Mouse (Mus musculus) embryonic facial prominence, embryonic 13.5 days (tissue): ENCODE results near the gene Eid3. TPM values are rescaled to one million over a fixed set of nuclear protein-coding genes. Genes with fewer than 3 reads are reported as not detected.

Experiments
- ATAC-seq: fragments of 200-750 bp; cut with Nextera tagmentation; 2 replicates; pipeline ENCODE4 v1.8.0; 2017; ENCODE audit warnings: low read depth; ENCODE audit not compliant: insufficient number of reproducible peaks, insufficient read depth, low FRiP score, low TSS enrichment
- H3K27ac ChIP-seq: fragments of 300-500 bp; sonication (generic); 2 replicates; pipeline ENCODE4 v1.5.1; 2015; ENCODE audit warnings: moderate library complexity, mild to moderate bottlenecking, inconsistent platforms
- H3K27me3 ChIP-seq: fragments of 300-500 bp; sonication (generic); 2 replicates; pipeline ENCODE4 v1.6.1; 2015; ENCODE audit warnings: mild to moderate bottlenecking, inconsistent platforms
- H3K36me3 ChIP-seq: fragments of 300-500 bp; sonication (generic); 2 replicates; pipeline ENCODE4 v1.6.1; 2015; ENCODE audit warnings: mild to moderate bottlenecking, inconsistent platforms
- H3K4me1 ChIP-seq: fragments of 300-500 bp; sonication (generic); 2 replicates; pipeline ENCODE4 v1.6.1; 2015; ENCODE audit warnings: inconsistent platforms
- H3K4me2 ChIP-seq: fragments of 300-500 bp; sonication (generic); 2 replicates; pipeline ENCODE4 v1.6.1; 2015; ENCODE audit warnings: moderate library complexity, mild to moderate bottlenecking, inconsistent platforms
- H3K4me3 ChIP-seq: fragments of 300-500 bp; sonication (generic); 2 replicates; pipeline ENCODE4 v1.5.1; 2015; ENCODE audit warnings: mild to moderate bottlenecking, inconsistent platforms
- H3K9ac ChIP-seq: fragments of 300-500 bp; sonication (generic); 2 replicates; pipeline ENCODE4 v1.6.1; 2015; ENCODE audit warnings: mild to moderate bottlenecking, inconsistent platforms
- H3K9me3 ChIP-seq: fragments of 300-500 bp; sonication (generic); 2 replicates; pipeline ENCODE4 v1.6.1; 2016; ENCODE audit warnings: inconsistent platforms
- WGBS: fragments of 180-500 bp; shearing (Covaris S2); methylation state at CpG from one replicate; pipeline ENCODE4 v1.1.7; 2015; ENCODE audit warnings: mixed read lengths; 5-methylcytosine and 5-hydroxymethylcytosine counted together
- polyA plus RNA-seq: library from polyadenylated mRNA; unstranded; fragments of >200 nt; fragmentation: Nextera tagmentation; extraction: Ambion mirVana; gene quantifications from 2 replicates; pipeline ENCODE4 v1.2.1, GENCODE M21; 2015

The Eid3 gene
- polyA plus RNA-seq, 1 experiment from 2014 or later: 0.67 TPM

GRCm38 (mm10) chr10:82844731-82845130 is 21.7 kb upstream of the Eid3 start:
- H3K36me3 ChIP-seq: no peaks in the 10 kb centered on the region
- H3K9ac ChIP-seq: no peak overlapping the region
- H3K27me3 ChIP-seq: no peaks in the 10 kb centered on the region
- 70% methylated on average over 6 of the region's 8 CpGs for WGBS
- no peaks in the 10 kb centered on the region for H3K9me3 ChIP-seq
- H3K27ac ChIP-seq: peak overlapping the region; percentile 36; the same call in 1 of the 2 replicates
- peaks cover 1% of the 10 kb centered on the region; the same call in 1 of the 2 replicates for H3K4me1 ChIP-seq
- H3K4me3 ChIP-seq: no peak overlapping the region
- no peak for ATAC-seq
- H3K4me2 ChIP-seq: no peak overlapping the region

DNA sequence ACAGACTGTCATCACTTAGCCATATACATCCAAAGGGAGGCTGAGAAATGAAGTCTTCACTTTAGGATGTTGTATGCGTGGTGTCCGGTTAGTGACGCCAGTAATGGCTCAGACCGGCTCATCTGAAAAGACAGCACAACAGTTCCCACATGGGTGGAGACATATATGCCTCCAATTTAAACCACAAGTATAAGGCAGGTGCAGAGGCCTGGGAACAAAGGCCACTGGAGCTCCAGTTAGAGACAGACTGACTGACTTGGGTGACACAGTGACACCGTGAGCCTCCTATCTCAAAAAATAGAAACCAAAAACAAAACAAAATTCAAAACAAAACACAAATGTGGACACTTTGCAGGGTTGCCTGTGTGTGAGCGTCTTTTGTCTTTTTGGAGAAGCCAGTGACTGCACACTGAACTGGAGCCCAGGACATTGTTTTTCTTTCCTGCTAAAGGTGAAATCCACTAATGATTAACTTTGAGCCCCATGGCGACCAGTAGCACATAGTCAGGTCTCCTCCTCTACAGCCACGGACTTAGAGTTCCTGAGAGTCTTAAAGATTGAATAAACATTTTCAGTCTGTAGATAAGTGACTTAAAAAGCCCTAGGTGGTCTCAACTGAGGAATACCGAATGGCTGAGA is 18.5 kb upstream of the Eid3 start:
- no peak for ATAC-seq
- H3K27ac ChIP-seq: no peak overlapping the region
- no peaks in the 10 kb centered on the region for H3K36me3 ChIP-seq
- no peaks in the 10 kb centered on the region for H3K9me3 ChIP-seq
- no peak overlapping the region for H3K4me3 ChIP-seq
- no peaks in the 10 kb centered on the region for H3K27me3 ChIP-seq
- H3K4me2 ChIP-seq: no peak overlapping the region
- WGBS: 85% methylated on average over 9 of the region's 9 CpGs
- peaks cover 11% of the 10 kb centered on the region for H3K4me1 ChIP-seq
- H3K9ac ChIP-seq: no peak overlapping the region

- H3K27ac ChIP-seq: peak overlapping the region; percentile 55
- no peaks in the 10 kb centered on the region for H3K27me3 ChIP-seq
- peaks cover 11% of the 10 kb centered on the region for H3K4me1 ChIP-seq
- ATAC-seq: 0 out of 2 replicates have a peak, but pooled peaks have one; percentile 48
- no peak overlapping the region for H3K4me2 ChIP-seq
- H3K4me3 ChIP-seq: no peak overlapping the region
- no peaks in the 10 kb centered on the region for H3K36me3 ChIP-seq
- no peak overlapping the region for H3K9ac ChIP-seq
- WGBS: 20% methylated on average over 16 of the region's 16 CpGs
- H3K9me3 ChIP-seq: no peaks in the 10 kb centered on the region
These were observed 16.6 kb upstream of the Eid3 start for GRCm38 (mm10) chr10:82849686-82850353.

- ATAC-seq: no peak
- Histone ChIP-seq H3K4me2 (no peak overlapping the region), H3K9me3 (no peaks in the 10 kb centered on the region), H3K27ac (peak overlapping the region; percentile 55), H3K4me3 (no peak overlapping the region), H3K36me3 (no peaks in the 10 kb centered on the region), H3K9ac (no peak overlapping the region), H3K27me3 (no peaks in the 10 kb centered on the region), H3K4me1 (peaks cover 11% of the 10 kb centered on the region)
- 75% methylated on average over 5 of the region's 5 CpGs for WGBS
These were observed 16.1 kb upstream of the Eid3 start for GRCm38 (mm10) chr10:82850354-82850752.

GRCm38 (mm10) chr10:82851751-82852150 is 14.7 kb upstream of the Eid3 start:
- no peaks in the 10 kb centered on the region for H3K27me3 ChIP-seq
- no peak overlapping the region for H3K4me3 ChIP-seq
- no peaks in the 10 kb centered on the region for H3K36me3 ChIP-seq
- no peak for ATAC-seq
- no peaks in the 10 kb centered on the region for H3K9me3 ChIP-seq
- no peak overlapping the region for H3K4me2 ChIP-seq
- H3K27ac ChIP-seq: no peak overlapping the region
- no peak overlapping the region for H3K9ac ChIP-seq
- peaks cover 11% of the 10 kb centered on the region for H3K4me1 ChIP-seq
- WGBS: 82% methylated on average over 6 of the region's 6 CpGs

- peak overlapping the region; percentile 96; the same call in 1 of the 2 replicates for H3K27ac ChIP-seq
- 41% methylated on average over 10 of the region's 10 CpGs for WGBS
These were observed 8.3 kb upstream of the Eid3 start for GRCm38 (mm10) chr10:82858032-82858680.

GRCm38 (mm10) chr10:82858691-82859532 is 7.5 kb upstream of the Eid3 start:
- no peaks in the 10 kb centered on the region for H3K9me3 ChIP-seq
- H3K27ac ChIP-seq: peak overlapping the region; percentile 96
- peak overlapping the region; percentile 93 for H3K9ac ChIP-seq
- H3K36me3 ChIP-seq: peaks cover 3% of the 10 kb centered on the region; the same call in 1 of the 2 replicates
- peak overlapping the region; percentile 77 for H3K4me2 ChIP-seq
- H3K4me1 ChIP-seq: peaks cover 32% of the 10 kb centered on the region
- ATAC-seq: peak; percentile 74
- under 1% methylated on average over 49 of the region's 49 CpGs for WGBS
- no peaks in the 10 kb centered on the region for H3K27me3 ChIP-seq
- H3K4me3 ChIP-seq: peak overlapping the region; percentile 79

More at GRCm38 (mm10) chr10:82858032-82858680, 8.3 kb upstream of the Eid3 start:
- H3K9ac ChIP-seq: peak overlapping the region; percentile 93; the same call in 1 of the 2 replicates
- no peak for ATAC-seq
- H3K36me3 ChIP-seq: no peaks in the 10 kb centered on the region
- peak overlapping the region; percentile 77 for H3K4me2 ChIP-seq
- H3K4me1 ChIP-seq: peaks cover 25% of the 10 kb centered on the region
- peak overlapping the region; percentile 79 for H3K4me3 ChIP-seq
- no peaks in the 10 kb centered on the region for H3K9me3 ChIP-seq
- no peaks in the 10 kb centered on the region for H3K27me3 ChIP-seq

DNA sequence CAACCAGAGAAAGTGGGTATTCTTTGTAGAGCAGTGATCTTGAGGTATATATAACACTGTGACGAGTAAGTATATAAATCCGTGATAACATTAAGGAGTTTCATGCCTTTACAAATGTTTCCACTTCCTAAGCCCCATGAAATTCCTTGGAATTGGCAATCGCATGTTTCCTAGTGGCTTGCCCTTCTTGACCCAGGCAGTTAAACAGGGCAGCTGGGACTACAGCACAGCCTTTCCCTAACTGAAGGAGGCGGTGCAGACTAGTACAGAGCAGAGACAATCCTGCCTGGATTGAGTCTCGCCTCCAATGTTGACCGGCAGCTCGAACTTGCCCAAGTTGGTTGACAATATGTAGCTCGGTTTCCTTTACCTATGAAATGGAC is 6.9 kb upstream of the Eid3 start:
- peak; percentile 59; the same call in 1 of the 2 replicates for ATAC-seq
- H3K27me3 ChIP-seq: no peaks in the 10 kb centered on the region
- peaks cover 34% of the 10 kb centered on the region for H3K4me1 ChIP-seq
- peak overlapping the region; percentile 77 for H3K4me2 ChIP-seq
- WGBS: under 1% methylated on average over 8 of the region's 8 CpGs
- peak overlapping the region; percentile 93 for H3K9ac ChIP-seq
- H3K36me3 ChIP-seq: peaks cover 9% of the 10 kb centered on the region
- peak overlapping the region; percentile 79 for H3K4me3 ChIP-seq
- peak overlapping the region; percentile 96 for H3K27ac ChIP-seq
- no peaks in the 10 kb centered on the region for H3K9me3 ChIP-seq

- Histone ChIP-seq H3K27ac (peak overlapping the region; percentile 96), H3K36me3 (peaks cover 14% of the 10 kb centered on the region), H3K4me1 (peaks cover 34% of the 10 kb centered on the region), H3K4me2 (peak overlapping the region; percentile 77), H3K4me3 (peak overlapping the region; percentile 79), H3K9me3 (no peaks in the 10 kb centered on the region), H3K27me3 (no peaks in the 10 kb centered on the region), H3K9ac (peak overlapping the region; percentile 93)
- ATAC-seq: peak; percentile 48; the same call in 1 of the 2 replicates
- WGBS: under 1% methylated on average over 48 of the region's 50 CpGs
These were observed 6.1 kb upstream of the Eid3 start for GRCm38 (mm10) chr10:82860181-82860928.

DNA sequence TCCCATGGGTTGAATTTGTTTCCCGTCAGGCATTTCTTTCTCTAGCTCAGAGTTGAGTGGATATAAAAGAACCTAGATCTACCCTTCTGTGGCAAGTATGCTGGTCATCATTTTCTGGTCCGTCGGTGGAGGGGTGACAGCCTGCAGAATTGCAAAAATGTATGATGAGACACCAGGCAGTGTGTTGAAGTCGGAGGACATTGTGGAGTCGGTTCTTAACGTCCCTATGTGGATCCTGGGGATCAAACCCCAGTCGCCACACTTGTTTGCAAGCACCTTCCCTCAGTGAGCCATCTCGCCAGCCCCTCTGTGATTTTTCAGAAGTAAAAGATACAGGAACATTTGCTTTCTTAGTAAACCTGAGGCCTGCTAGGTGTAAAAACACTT is 5.5 kb upstream of the Eid3 start:
- WGBS: 5% methylated on average over 8 of the region's 8 CpGs
- no peak for ATAC-seq

More for the DNA sequence above, 5.5 kb upstream of the Eid3 start:
- Histone ChIP-seq H3K9ac (peak overlapping the region; percentile 93), H3K27ac (peak overlapping the region; percentile 96), H3K36me3 (peaks cover 16% of the 10 kb centered on the region), H3K4me2 (peak overlapping the region; percentile 77), H3K4me1 (peaks cover 34% of the 10 kb centered on the region), H3K27me3 (no peaks in the 10 kb centered on the region), H3K9me3 (no peaks in the 10 kb centered on the region), H3K4me3 (peak overlapping the region; percentile 79)
